Mouse (Mus musculus) megakaryocyte, adult 5-6 weeks (primary cell): ENCODE measurements around the gene Lmbrd1. TPM values are rescaled to one million over a fixed set of nuclear protein-coding genes. Genes with fewer than 3 reads are reported as not detected.
"Not testable (repeated sequence)": the region's sequence is repeated elsewhere in the genome, so short reads cannot be mapped to it uniquely, and the experiment has no call there.

Experiments used
- ATAC-seq: 2 replicates; pipeline ENCODE4 v1.8.0; 2016; ENCODE audit warnings: mild to moderate bottlenecking, inconsistent platforms; ENCODE audit not compliant: poor library complexity, severe bottlenecking
- total RNA-seq, 2 experiments: library from RNA; stranded (forward) in 1 of 2; stranded (reverse) in 1 of 2; fragments of 153-499, 151-499 nt in 1 of 2; fragments of 221-1000, 200-1000 nt in 1 of 2; gene quantifications; 2 replicates each; pipeline versions ENCODE4 v1.2.3 to v1.2.4; 2015 to 2017

The Lmbrd1 gene
- 32.9 and 36.6 TPM in 2 replicates for total RNA-seq (2015)
- 28.0 and 36.7 TPM in 2 replicates for total RNA-seq (2017)

DNA sequence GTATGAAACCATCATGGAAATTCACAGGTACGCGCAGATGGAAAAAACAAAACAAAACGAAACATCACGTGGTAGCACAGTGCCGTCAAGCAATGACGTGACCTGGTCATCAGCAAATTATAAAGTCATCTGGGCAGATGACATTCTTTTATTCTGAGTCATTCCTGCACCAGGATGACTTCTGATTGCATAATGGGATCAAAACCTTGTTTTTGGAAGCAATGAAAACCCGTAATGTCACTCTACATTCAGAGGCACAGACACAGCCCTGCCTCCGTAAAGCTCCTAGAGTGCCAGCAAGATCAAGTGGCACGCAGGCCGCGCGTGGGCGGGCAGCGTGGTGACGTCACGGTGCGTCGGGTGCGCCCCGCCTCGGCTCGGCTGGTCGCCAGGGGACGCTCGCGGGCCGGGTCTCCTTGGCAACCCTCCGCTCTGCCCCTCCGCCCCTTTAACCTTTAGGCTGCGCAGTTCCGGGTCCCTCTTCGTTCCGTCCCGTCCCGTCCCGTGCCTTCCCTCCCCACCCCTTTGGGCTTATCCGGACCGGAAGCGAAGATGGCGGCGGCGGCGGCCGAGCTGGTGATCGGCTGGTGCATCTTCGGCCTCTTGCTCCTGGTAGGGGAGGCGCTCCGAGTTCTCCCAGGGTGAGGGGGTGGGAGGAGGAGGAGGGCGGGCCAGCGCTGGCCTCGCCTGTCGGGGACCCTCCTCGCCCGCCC, at the start of gene Lmbrd1:
Gene Lmbrd1, plus strand, starts transcription at position 426 of the 713 bp plus-strand sequence.
- ATAC-seq = peak; percentile 92

DNA sequence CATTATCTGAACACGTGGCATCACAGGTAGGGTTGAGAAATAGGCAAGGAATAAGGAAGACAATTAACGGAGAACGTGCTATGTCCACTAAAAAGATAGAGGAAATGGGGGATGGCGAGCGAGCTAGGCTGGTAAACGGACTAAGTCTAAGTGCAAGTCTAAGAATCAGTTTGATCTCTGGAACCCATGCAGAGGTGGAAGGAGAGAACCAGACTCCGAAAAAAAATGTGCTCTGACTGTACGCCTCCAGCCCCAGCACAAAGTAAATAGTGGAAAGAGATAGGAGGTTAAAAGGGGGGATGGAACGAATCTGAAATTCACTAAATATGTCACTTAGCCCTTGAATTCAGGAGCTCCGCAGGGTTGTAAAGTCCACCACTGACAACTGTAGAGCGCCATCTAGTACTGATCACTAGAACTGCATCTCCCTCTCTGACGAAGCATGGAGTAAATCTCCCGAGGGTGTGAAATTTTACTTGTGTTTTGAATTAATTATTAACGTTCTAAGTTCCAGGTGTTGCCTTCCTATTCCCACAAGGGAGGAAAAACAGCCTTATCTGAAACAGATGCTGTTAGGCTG, 44.8 kb upstream of the Lmbrd1 start:
- no peak for ATAC-seq

DNA sequence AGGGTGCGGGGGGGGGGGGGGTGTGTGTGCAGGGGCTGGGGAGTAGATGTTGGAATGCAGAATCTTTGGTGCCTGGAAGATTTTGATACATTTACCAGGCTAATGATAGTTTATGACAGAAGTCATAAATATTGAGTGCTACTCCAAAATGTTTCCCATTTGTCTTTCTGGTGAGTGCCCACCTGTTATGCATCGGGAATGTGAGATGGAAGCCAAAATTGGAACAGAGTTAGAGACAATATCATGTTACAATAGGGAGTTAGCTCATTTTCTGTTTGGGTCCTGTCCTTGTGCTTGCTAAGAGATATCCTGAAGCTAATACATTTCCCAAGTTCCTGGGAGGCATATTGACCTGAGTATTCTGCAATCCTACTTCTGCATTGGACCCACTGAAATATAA, 28.3 kb upstream of the Lmbrd1 start:
- no peak for ATAC-seq

DNA sequence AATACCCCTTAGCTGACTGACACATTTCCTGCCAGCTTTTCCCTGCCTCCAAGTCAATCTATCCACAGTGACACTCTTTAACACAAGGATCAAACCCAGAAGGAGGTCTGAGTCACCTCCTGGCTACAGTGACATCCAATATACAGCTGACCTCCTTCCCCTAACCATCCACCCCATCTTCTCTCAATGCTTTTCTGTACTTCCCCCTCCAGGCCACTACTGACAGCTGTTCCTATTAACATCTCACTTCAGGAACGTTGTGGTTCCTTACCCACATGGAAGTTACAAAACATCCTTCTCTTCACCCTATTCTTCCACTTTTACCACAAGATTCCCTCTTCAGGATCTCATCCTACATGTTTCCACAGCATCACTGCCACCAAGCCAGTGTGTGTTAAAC, 18.5 kb upstream of the Lmbrd1 start:
- ATAC-seq = no peak

DNA sequence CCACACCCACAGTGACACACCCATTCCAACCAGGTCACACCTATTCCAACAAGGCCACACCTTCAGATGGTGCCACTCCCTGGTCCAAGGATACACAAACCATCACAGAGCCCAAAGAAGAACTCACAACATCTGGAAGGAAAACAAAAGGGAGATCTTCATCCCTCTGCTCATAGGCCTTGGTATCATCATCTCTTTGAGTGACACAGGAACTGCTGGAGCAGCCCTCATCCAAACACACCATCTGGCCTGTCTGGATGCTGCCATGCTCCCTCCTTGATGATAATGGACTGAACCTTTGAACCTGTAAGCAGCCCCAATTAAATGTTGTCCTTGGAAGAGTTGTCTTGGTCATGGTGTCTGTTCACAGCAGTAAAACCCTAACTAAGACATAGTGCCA, 17.8 kb upstream of the Lmbrd1 start:
- not testable (repeated sequence) for ATAC-seq

DNA sequence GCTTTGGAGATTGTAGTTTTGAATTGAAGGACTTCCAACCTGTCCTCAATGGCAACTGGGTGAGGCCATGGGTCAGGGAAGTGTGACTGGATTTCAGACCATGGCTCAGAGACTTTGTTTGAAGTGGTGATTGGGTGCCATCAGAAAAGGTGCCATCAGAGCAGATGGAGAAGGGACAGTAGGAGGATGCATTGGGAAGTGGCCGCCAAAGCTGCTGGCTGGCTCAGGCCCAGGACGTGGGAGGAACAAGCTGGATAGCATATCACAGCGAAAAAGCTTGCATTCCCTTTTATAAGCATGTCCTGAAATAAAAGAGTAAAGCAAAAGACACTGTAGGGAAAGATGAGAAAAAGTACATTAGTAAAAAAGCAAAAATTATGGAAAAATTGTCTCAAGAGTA, 16.9 kb upstream of the Lmbrd1 start:
- no peak for ATAC-seq

DNA sequence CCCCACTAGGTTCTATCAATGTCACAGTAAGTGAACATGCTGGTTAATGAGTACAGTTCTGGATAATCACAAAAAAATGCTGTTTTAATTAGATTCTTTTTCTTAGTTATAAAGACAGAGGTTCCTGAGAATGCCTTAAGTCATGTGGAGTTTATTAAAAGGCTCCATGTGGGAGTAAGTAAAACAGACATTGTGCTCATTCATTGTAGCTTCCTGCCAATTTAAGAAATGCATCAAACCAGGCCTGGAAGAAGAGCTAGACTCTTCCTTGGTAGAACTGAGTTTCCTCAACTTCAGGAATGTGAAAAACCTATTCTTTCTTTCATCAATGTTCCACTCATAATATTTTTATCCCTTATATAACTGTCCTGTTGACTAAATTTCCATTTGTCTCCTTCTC, 14.3 kb upstream of the Lmbrd1 start:
- ATAC-seq = no peak

DNA sequence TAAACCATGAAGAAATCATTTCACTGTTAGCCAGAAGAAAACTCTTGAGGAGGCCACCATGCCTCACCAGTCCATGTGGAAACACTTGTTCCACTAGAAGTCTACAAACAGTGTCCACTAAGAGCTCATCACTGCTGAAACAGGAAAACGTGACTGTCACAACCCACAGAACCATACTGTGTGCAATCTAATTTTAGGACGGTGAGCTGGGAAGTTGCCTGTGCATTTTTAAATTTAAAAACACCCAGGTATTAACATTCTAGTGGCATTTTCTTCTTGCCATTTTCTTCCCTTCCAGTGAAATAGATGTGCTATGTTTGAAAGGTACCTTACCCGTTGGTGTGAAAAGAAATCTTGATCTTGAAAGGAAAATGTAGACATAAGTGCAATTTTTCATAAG, 5.2 kb upstream of the Lmbrd1 start:
- no peak for ATAC-seq

DNA sequence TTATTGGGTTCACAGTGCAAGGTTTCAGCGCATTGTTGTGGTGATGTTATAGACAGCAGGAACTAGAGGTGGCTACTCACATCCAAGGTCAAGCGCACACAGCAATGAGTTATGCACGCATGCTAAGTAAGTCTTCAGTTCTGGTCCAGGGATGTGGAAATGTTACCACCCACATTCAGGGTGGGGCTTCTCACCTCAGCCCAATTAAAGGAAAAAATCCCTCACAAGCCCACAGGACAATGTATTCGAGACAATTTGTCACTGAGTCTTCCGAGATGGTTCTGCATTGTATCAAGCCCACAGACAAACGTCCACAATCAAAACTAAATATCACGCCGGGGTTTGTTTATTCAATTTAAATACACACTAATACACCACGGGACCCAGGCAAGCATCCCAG, 724 bp upstream of the Lmbrd1 start:
- no peak for ATAC-seq

DNA sequence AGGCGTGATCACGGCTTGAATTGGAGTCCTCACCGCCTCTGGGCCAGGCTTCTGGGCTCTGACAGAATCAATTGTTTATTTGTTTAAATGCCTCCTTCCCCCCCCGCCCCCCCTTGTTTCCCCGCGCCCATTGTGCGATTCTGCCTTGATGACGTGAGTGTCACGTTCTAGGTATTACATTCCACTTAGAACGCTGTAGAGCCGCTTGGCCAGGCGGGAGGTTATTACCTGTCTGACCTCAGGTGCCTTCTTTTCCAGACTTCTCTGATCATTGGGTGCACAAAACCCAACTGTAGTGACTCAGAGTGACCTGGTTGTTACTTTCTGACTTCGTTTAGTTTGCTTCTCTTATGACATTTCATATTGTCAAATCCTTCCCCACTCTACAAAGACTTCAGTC, 641 bp downstream of the Lmbrd1 start:
- peak; percentile 15 for ATAC-seq

DNA sequence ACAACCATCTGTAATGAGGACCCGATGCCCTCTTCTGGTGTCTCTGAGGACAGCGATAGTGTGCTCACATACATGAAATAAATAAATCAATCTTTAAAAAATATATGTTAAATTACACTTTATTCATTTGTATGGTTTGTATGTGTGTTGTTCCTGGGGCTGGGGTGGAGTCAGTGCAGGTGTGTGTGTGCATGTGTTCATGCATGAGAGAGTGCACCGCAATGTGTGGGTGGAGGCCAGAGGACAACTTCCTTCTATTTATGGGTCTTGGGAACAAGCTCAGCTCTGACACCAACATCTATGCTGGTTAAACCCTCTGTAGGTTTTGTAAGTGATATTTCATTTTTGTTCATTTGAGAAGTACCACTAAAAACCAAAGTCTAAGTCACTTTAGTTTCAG, 2.6 kb downstream of the Lmbrd1 start:
- ATAC-seq = no peak

DNA sequence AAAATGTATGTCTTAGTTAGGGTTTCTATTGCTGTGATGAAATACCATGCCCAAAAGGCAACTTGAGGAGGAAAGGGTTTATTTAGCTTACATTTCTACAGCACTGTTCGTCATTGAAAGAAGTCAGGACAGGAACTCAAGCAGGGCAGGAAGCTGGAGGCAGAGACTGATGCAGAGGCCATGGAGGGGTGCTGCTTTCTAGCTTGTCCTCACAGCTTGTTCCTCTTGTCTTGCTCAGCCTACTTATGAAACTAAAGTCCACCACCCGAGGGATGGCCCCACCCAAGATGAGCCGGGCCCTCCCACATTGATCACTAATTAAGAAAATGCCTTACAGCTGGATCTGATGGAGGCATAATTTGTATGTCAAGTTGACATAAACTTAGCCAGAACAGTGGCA, 3.5 kb downstream of the Lmbrd1 start:
- no peak for ATAC-seq

DNA sequence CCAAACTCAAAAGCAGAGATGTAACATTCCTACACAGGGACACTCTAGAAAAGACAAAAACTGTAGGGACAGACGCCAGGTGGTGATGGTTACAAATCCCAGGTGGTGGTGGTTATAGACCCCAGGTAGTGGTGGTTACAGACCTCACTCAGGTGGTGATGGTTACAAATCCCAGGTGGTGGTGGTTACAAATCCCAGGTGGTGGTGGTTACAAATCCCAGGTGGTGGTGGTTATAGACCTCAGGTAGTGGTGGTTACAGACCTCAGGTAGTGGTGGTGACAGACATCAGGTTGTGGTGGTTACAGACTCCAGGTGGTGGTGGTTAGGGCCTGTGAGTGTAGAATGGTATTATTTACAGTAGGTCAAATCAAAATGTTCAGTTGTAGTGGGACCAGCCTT, 5.5 kb downstream of the Lmbrd1 start:
- ATAC-seq = peak; percentile 86

DNA sequence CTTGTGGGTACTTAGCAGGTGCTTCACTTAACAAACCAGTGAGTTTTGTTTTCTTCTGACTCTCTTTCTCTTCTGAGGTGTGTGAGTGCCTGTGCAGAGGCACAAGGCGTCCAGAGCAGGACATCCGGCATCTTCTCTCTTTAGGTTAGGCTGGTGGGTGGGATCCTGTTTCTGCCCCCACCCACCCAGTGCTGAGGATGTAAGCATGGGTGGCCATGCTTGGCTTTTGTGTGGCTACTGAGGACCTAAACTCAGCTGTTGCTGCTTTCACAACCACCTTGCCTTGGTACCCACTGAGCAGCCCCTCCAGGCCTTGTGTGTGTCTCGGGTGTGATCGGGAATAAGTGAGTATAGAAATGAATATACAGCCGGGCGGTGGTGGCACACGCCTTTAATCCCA, 7.2 kb downstream of the Lmbrd1 start:
- ATAC-seq = no peak

DNA sequence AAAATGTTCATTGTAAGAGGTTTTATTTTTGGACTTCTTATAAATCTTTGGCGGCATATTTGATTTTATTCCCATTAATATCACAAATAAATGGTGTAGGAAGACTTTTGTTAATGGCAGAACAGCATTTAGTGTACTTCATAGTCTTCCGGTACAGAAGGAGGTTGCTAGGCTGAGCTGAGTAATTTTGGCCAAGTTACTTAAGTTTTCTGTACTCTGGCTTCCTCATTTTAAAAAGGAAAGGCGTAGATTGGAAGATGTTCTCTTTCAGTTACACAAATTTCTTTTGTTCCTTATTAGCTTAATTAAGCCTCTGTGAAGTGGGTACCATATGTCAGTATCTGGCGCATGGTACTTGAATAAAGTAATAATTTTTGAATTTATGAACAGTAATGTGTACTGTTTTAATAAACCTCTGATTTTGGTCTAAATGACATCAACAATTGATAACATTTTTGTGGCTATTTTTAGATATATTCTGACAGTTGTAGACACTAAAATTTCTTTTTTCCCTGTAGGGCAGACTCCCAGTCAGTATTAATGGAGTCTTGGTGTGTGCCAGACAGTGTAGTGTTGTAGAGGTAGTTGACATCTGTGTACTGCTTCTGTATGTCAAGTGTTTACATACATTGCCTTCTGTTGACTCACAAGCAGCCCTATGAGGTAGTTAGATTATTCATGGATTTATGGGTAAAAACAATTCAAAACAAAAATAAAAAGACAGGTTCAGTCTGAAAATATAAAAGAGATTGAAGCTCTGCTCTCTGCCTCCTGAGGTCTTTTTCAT, 8.0 kb downstream of the Lmbrd1 start:
- ATAC-seq = peak; percentile 66

DNA sequence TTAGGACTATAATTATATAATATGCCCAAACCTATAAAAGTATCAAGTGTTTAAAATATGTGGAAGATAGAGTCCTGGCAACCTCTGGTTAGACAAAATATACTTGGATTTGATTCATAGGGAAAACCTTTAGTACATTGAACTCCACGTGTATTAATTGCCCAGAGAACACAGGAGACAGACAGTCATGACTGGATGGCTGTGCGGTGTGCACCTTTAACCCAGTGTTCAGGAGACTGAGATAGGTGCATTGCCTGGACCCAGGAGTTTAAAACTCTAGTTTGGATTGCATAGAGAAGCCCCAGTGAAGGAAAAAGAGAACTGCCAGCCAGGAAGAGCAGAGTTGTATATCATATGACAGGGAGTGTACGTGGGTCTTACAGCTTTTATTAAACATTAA, 19.2 kb downstream of the Lmbrd1 start:
- ATAC-seq = no peak

DNA sequence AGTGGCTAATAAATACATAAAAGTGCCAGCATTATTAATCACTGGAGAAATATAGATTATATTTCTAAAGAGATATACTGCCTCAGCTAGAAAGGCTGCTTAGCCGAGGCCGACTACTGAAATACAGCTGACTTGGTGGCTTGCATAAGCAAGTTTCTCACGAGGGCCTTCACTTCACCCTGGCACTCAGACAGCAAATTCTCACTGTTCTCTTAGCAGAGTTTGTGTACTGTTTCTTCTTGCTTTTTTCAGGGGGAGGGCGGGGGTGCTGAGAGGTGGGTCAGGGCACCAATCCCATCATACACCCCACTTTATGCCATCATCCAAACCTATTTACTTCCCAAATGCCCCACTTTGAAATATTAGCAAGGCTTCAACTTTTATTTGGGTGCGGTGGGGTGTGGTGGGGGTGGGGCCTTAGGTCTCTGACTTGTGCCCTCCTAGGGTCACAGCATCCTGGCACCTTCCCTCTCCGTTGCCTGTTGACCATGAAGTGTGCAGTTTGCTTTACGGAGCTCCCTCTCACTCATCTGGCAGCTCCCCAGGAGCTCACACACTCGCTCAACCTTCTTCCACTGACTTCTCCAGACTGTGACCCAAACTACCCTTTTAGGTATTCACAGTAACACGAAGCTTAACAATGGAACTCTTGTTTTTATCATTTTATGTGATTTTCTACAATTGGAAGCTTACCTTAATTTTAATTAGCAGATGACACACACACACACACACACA, 19.9 kb downstream of the Lmbrd1 start:
- no peak for ATAC-seq

DNA sequence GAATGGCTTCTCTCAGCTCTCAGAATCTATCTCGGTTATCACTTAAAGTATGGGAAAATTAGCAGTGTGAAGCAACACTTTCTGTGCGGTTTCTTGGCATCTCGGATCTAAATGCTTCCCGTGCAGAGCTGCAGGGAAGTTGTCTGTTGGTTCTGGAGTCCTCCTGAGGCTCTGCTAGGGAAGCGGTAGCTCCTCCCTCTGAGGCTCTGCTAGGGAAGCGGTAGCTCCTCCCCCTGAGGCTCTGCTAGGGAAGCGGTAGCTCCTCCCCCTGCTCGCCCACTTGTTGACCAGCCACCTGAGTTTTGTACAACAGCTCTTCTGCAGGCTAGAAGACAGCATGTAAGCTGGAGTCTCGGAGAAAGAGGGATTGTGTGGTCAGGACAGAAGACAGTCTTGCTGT, 20.9 kb downstream of the Lmbrd1 start:
- ATAC-seq = peak; percentile 98

DNA sequence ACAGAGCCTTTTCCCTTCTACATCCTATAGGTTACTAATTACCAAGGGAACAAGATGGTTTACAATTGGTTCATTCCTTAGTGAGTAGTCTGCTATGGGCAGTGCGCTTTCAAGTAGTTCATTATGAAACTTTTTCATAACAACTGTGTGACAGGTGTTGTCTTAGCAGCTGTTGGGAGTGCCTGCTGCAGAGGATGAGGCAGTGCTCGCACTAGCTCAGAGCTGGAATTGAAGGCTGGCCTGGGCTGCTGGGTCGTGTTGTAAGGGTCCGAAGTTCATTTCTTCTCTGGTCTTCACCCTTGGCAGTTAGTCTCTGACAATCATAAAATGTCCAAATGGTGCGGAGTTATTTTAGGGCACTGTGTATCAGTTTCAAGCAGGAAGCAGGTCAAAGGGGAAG, 21.8 kb downstream of the Lmbrd1 start:
- no peak for ATAC-seq

DNA sequence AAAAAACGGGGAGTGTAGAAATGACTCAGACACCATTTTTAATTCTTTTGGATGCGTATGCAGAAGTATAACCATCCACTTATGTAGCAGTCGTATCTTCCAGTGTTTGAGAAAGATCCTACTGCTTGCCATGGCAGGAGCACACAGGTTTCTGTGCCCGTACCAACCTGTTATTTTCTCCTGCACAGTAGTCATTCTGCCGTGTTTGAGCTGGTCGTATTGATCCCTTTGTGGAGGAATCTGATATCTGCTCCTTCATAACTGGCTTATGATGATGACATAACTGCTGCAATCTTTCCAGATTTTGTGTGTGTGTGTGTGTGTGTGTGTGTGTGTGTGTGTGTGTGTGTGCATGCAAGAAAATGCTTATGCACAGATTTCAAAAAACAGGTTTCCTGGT, 25.4 kb downstream of the Lmbrd1 start:
- ATAC-seq = no peak

DNA sequence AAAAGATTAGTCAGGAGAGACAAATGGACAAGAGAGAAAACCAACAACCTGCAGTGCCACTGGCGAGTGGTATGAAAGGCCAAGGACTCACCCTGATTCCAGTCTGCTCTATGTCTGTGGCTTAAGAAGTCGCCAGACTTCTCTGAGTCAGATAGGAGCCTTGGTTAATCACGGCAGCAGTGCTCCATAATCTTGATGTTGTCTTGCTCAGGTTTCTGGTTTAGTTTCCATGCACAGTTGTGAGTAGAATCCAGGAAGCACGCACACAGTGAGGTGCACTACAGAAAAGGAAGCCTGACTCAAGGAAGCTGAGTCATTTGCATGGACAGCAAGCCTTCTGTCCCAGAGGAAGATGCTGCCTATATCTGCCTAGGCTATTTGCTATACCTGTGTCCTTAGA, 37.9 kb downstream of the Lmbrd1 start:
- ATAC-seq = no peak
